Mouse (Mus musculus): ENCODE measurements around the gene Ncbp3.

DNA sequence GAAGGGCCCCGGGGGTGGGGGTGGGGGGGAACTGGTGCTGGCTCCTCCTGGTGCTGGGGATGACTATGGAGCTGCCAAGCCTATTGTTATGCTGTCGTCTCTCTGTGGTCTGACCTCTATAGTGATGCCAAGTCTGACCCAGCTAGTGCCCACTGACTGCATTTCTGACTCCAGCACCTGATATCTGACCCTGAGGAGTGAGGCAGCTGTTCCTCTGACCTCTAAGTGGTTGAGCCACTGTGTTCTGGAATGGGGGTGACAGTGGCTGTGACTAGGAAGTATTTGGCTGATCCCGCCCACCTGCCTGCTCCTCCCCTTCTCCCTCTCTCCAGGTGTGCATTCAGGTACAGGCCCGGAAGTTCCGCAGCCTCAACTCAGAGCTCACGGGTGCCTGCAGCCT, 63.8 kb downstream of the Ncbp3 start:
- TF ChIP-seq CTCF (IDR thresholded peaks at IDR 0.05; ENCODE audit: low read depth, low read length): no peak
- TF ChIP-seq TAL1 (conservative IDR thresholded peaks at IDR 0.05; ENCODE audit: low read depth, low read length): no peak
- no peak for TF ChIP-seq GATA1 (IDR thresholded peaks at IDR 0.05; ENCODE audit: borderline replicate concordance, low read length)
- TF ChIP-seq POLR2AphosphoS5 (IDR thresholded peaks at IDR 0.05; ENCODE audit: insufficient replicate concordance, low read depth, low read length): no peak
- TF ChIP-seq GATA2 (IDR thresholded peaks at IDR 0.05; ENCODE audit: borderline replicate concordance, low read depth, low read length): no peak
